Mouse (Mus musculus) small intestine, adult 2 months (tissue): ENCODE measurements around the gene Sdr39u1. TPM values are rescaled to one million over a fixed set of nuclear protein-coding genes. Genes with fewer than 3 reads are reported as not detected.

Experiments
- H3K27ac ChIP-seq: fragments of 200-500 bp; 2 replicates; pipeline ENCODE4 v1.5.1; 2012; ENCODE audit warnings: low read depth, low read length, control low read depth, inconsistent platforms; ENCODE audit not compliant: insufficient read depth
- H3K27me3 ChIP-seq: fragments of 200-500 bp; 2 replicates; pipeline ENCODE4 v1.6.1; 2012; ENCODE audit warnings: mild to moderate bottlenecking, moderate library complexity, low read length, inconsistent platforms; ENCODE audit not compliant: control insufficient read depth, insufficient read depth
- H3K36me3 ChIP-seq: fragments of 200-500 bp; 2 replicates; pipeline ENCODE4 v1.6.1; 2012; ENCODE audit warnings: mild to moderate bottlenecking, low read length, control low read depth, inconsistent platforms; ENCODE audit not compliant: control insufficient read depth, insufficient read depth
- H3K4me1 ChIP-seq: fragments of 200-500 bp; 2 replicates; pipeline ENCODE4 v1.6.1; 2012; ENCODE audit warnings: low read length, inconsistent platforms, mixed read lengths; ENCODE audit not compliant: control insufficient read depth, insufficient read depth, insufficient read length
- H3K4me3 ChIP-seq: fragments of 200-500 bp; 2 replicates; pipeline ENCODE4 v1.5.1; 2012; ENCODE audit warnings: low read depth, mild to moderate bottlenecking, control low read depth, inconsistent platforms, low read length, moderate library complexity
- CTCF ChIP-seq: fragments of 200-500 bp; IDR thresholded peaks from 2 replicates; pipeline ENCODE4 v1.5.1; 2012; ENCODE audit warnings: low read depth, mild to moderate bottlenecking, control low read depth, inconsistent platforms, low read length, moderate library complexity, mixed read lengths; ENCODE audit not compliant: insufficient replicate concordance, insufficient read length; ENCODE audit errors: extremely low read depth
- POLR2A ChIP-seq: fragments of 200-500 bp; IDR thresholded peaks from 2 replicates; pipeline ENCODE4 v1.6.1; 2012; ENCODE audit warnings: low read depth, mild to moderate bottlenecking, control low read depth, inconsistent platforms, low read length, moderate library complexity
- WGBS: fragments of 180-500 bp; shearing (Covaris S2); methylation state at CpG from one replicate; pipeline ENCODE4 v1.1.7; 2018; 5-methylcytosine and 5-hydroxymethylcytosine counted together
- polyA plus RNA-seq: library from polyadenylated mRNA; depleted of rRNA; stranded (reverse); fragments of >200 nt; gene quantifications from 2 replicates; pipeline ENCODE4 v1.2.3, GENCODE M21; 2012

The Sdr39u1 gene
- polyA plus RNA-seq, 1 experiment, result 34.0 TPM

GRCm38 (mm10) chr14:55929263-55929997 lies 29.3 kb upstream of the Sdr39u1 start:
- Histone ChIP-seq H3K27me3 (no peaks in the 10 kb centered on the region), H3K27ac (no peak overlapping the region), H3K4me3 (no peak overlapping the region), H3K36me3 (no peaks in the 10 kb centered on the region), H3K4me1 (no peaks in the 10 kb centered on the region)
- TF ChIP-seq CTCF (no peak), POLR2A (no peak)
- 39% methylated on average over 12 of the region's 12 CpGs for WGBS

- TF ChIP-seq POLR2A (no peak), CTCF (no peak)
- Histone ChIP-seq H3K36me3 (no peaks in the 10 kb centered on the region), H3K27me3 (no peaks in the 10 kb centered on the region), H3K4me1 (no peaks in the 10 kb centered on the region), H3K4me3 (no peak overlapping the region), H3K27ac (no peak overlapping the region)
- 74% methylated on average over 4 of the region's 4 CpGs for WGBS
Measured at GRCm38 (mm10) chr14:55926847-55927246, 26.8 kb upstream of the Sdr39u1 start.

GRCm38 (mm10) chr14:55922475-55923232 lies 22.6 kb upstream of the Sdr39u1 start:
- TF ChIP-seq CTCF, result no peak
- TF ChIP-seq POLR2A, result no peak
- Histone ChIP-seq H3K4me1 (no peaks in the 10 kb centered on the region), H3K36me3 (no peaks in the 10 kb centered on the region), H3K27me3 (no peaks in the 10 kb centered on the region), H3K4me3 (no peak overlapping the region), H3K27ac (no peak overlapping the region)
- WGBS, result 26% methylated on average over 7 of the region's 7 CpGs

GRCm38 (mm10) chr14:55918240-55919082 lies 18.4 kb upstream of the Sdr39u1 start:
- H3K27ac ChIP-seq, result no peak overlapping the region
- H3K4me1 ChIP-seq, result no peaks in the 10 kb centered on the region

GRCm38 (mm10) chr14:55913406-55913805 lies 13.3 kb upstream of the Sdr39u1 start:
- Histone ChIP-seq H3K4me1 (no peaks in the 10 kb centered on the region), H3K4me3 (no peak overlapping the region), H3K36me3 (no peaks in the 10 kb centered on the region), H3K27ac (no peak overlapping the region), H3K27me3 (no peaks in the 10 kb centered on the region)
- whole genome bisulfite sequencing, result 47% methylated on average over 4 of the region's 4 CpGs
- no peak for TF ChIP-seq POLR2A
- no peak for TF ChIP-seq CTCF

More at GRCm38 (mm10) chr14:55918240-55919082, 18.4 kb upstream of the Sdr39u1 start:
- Histone ChIP-seq H3K4me3 (no peak overlapping the region), H3K36me3 (no peaks in the 10 kb centered on the region), H3K27me3 (no peaks in the 10 kb centered on the region)
- 18% methylated on average over 14 of the region's 14 CpGs for WGBS
- TF ChIP-seq CTCF (peak; percentile 1; the same call in 1 of the 2 replicates), POLR2A (no peak)

GRCm38 (mm10) chr14:55905518-55905917 lies 5.4 kb upstream of the Sdr39u1 start:
- Histone ChIP-seq H3K27ac (no peak overlapping the region), H3K36me3 (no peaks in the 10 kb centered on the region), H3K4me3 (no peak overlapping the region), H3K4me1 (peaks cover 3% of the 10 kb centered on the region; the same call in 1 of the 2 replicates), H3K27me3 (no peaks in the 10 kb centered on the region; the same call in 1 of the 2 replicates)
- TF ChIP-seq CTCF, result no peak
- TF ChIP-seq POLR2A, result no peak
- 7% methylated on average over 1 of the region's 1 CpGs for WGBS

- peaks cover 18% of the 10 kb centered on the region for H3K36me3 ChIP-seq
- no peaks in the 10 kb centered on the region for H3K27me3 ChIP-seq
- peak overlapping the region; percentile 32 for H3K27ac ChIP-seq
- 0 out of 2 replicates have a peak, but pooled peaks have one; percentile 6 for TF ChIP-seq POLR2A
- no peak for TF ChIP-seq CTCF
- H3K4me1 ChIP-seq, result peaks cover 10% of the 10 kb centered on the region; the same call in 1 of the 2 replicates
- peak overlapping the region; percentile 64 for H3K4me3 ChIP-seq
- 4% methylated on average over 12 of the region's 12 CpGs for WGBS
Measured at GRCm38 (mm10) chr14:55900414-55900755, 292 bp upstream of the Sdr39u1 start.
